Mouse (Mus musculus): ENCODE results near the gene Pcsk1.

The Pcsk1 gene

GRCm38 (mm10) chr13:75089721-75090410 lies at the start of gene Pcsk1:
Gene Pcsk1 (plus strand): TSS chr13:75089826.
- no peak for DNase-seq (ENCODE audit: low spot score)

GRCm38 (mm10) chr13:75058818-75059217 lies 30.8 kb upstream of the Pcsk1 start:
- no peak for DNase-seq (ENCODE audit: low spot score)

GRCm38 (mm10) chr13:75063947-75064346 lies 25.7 kb upstream of the Pcsk1 start:
- no peak for DNase-seq (ENCODE audit: low spot score)

- no peak for DNase-seq (ENCODE audit: low spot score)
Measured at GRCm38 (mm10) chr13:75088597-75088996, 1.0 kb upstream of the Pcsk1 start.

DNA sequence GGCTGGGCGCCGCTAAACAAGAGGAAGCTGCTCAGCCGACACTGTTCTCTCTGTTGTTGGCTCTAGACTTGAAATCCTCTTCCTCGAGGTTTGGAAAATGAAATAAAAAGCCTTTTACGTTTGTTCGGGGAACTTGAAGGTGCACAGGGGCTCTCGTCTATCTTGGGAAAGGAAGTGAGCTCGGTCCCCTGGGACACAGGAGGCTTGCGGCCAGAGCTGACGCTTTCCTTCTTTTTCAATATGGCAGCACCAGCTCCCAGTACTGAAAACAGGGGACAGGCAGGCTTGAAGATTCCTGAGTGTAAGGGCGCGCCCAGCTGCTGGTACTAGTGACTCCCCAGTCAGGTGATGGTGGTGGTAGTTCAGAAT lies 769 bp downstream of the Pcsk1 start:
- DNase-seq (ENCODE audit: low spot score): no peak

- DNase-seq (ENCODE audit: low spot score): no peak
Measured at GRCm38 (mm10) chr13:75091071-75091470, 1.4 kb downstream of the Pcsk1 start.

- DNase-seq (ENCODE audit: low spot score): no peak
Measured at GRCm38 (mm10) chr13:75095487-75095886, 5.9 kb downstream of the Pcsk1 start.

GRCm38 (mm10) chr13:75113114-75113513 lies 23.5 kb downstream of the Pcsk1 start:
- no peak for DNase-seq (ENCODE audit: low spot score)

DNA sequence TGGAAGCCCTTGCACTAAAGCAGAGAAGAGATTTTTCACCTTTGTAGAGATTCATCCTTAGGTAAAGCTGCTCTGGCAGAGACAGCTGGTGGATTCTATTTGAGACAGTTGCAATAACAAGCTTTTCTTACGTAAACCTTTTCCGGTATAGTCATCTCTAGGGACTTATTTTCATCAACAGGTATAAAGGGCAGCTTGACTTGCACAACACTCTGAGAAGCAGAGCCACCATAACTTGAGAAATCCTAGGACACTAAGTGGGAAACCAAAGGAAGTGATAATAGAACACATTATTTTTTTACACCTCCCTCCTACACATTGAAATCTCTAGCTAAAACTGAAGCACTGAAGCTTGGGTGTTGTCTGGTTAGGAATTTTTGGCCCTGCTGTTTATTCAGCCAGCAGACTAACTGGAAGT lies 24.4 kb downstream of the Pcsk1 start:
- no peak for DNase-seq (ENCODE audit: low spot score)

- DNase-seq (ENCODE audit: low spot score): no peak
Measured at GRCm38 (mm10) chr13:75114838-75115237, 25.2 kb downstream of the Pcsk1 start.

GRCm38 (mm10) chr13:75135833-75136232 lies 46.2 kb downstream of the Pcsk1 start:
- DNase-seq (ENCODE audit: low spot score): no peak

DNA sequence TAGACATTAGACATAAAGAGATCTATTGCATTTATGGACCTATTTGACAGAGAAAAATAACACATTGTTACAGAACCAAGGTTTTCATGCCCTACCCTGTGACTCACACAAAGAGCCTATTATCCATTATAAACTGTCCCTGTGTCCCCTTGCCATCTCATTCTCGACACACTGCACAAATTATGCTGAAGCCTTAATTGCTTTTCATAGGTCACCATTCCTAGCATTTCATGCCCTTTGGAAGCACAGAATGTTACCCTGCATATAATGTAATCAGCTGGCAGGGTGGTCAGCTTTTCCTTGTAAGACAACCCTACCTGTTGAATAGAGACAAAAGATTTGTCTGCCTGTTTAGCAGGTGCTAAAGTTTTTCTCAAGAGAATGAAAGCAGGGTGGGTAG lies 71.0 kb downstream of the Pcsk1 start:
- DNase-seq (ENCODE audit: low spot score): no peak

- DNase-seq (ENCODE audit: low spot score): no peak
Measured at GRCm38 (mm10) chr13:75163408-75163807, 73.8 kb downstream of the Pcsk1 start.

Measured in ovary, postnatal 10 days (tissue).